Mouse (Mus musculus): Measurements from ENCODE around the gene Morc2a.

DNA sequence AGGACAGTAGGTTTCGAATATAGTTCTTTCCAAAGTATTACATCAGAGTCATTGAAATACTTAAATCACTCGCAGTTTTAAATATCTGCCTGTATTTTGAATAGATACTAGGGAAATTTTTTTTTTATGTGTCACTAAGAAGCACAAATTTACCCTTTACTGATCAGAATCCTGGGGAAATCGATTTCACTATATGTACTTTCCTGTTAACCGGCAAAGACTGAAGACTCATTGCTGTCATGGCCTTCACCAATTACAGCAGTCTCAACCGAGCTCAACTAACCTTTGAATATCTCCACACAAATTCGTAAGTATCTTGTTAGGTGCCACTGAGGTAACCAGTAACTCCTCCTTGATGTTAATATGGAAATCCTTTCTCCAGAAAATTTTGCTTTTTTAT is 1.1 kb downstream of the Morc2a start:
- TF ChIP-seq POLR2A (IDR thresholded peaks at IDR 0.05; ENCODE audit: borderline replicate concordance, low read depth, low read length) (no peak), CTCF (IDR thresholded peaks at IDR 0.05; ENCODE audit: low read depth, low read length) (no peak)

Measured in bone marrow macrophage, adult 2 months (primary cell).